Mouse (Mus musculus) megakaryocyte, embryonic 14.5 days (primary cell): ENCODE measurements at regions not wholly inside any gene's neighbourhood (a gene's known extent, or its start where the extent isn't known, plus 50 kb on each side); places are given as distances from the start of the nearest gene placed in this dataset.

Source experiments
- H3K27me3 ChIP-seq: replicated peaks from 2 replicates; pipeline ENCODE3; 2012; ENCODE audit warnings: inconsistent platforms
- H3K36me3 ChIP-seq: replicated peaks from 2 replicates; pipeline ENCODE3; 2012; ENCODE audit warnings: low read length, inconsistent platforms, mixed read lengths
- H3K4me1 ChIP-seq: 2 replicates; pipeline ENCODE4 v1.6.1; 2012; ENCODE audit warnings: inconsistent platforms
- H3K4me3 ChIP-seq: replicated peaks from 2 replicates; pipeline ENCODE3; 2012; ENCODE audit warnings: moderate library complexity, mild to moderate bottlenecking, inconsistent platforms
- H3K9me3 ChIP-seq: 2 replicates; pipeline ENCODE4 v1.6.1; 2012; ENCODE audit warnings: inconsistent platforms
- FLI1 ChIP-seq: IDR thresholded peaks from 2 replicates; pipeline ENCODE4 v1.6.1; 2012; ENCODE audit warnings: low read length, inconsistent platforms, mixed read lengths
- GATA1 ChIP-seq: IDR thresholded peaks from 3 replicates; pipeline ENCODE4 v1.6.1; 2012; ENCODE audit warnings: mixed read lengths, low read length, inconsistent platforms, borderline replicate concordance

DNA sequence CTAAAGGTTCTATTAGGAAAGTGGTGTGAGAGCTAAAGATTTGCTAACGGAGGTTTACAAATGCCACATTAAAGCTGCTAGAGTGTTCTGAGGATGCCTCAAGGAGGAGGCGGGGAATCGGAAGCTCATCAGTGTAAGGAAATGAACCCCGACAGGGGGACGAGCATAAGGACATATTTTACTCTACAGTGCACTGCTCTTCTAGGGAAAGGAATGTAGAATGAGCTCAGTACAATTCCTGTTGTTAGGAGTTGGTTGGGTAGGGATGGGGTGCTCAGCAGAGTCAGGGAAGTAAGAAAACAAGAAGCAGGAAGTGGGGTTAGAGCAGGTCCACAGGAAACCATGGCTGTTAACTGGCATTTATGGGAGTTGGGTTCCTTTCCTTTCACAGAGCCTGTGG, 54.6 kb downstream of the Mex3b start:
- Histone ChIP-seq H3K4me1 (0 out of 2 replicates have a peak, but pooled peaks cover 5% of the 10 kb centered on the region), H3K9me3 (peaks cover 8% of the 10 kb centered on the region), H3K4me3 (no peak overlapping the region), H3K27me3 (no peaks in the 10 kb centered on the region), H3K36me3 (no peaks in the 10 kb centered on the region)
- no peak for TF ChIP-seq FLI1
- TF ChIP-seq GATA1 = no peak

DNA sequence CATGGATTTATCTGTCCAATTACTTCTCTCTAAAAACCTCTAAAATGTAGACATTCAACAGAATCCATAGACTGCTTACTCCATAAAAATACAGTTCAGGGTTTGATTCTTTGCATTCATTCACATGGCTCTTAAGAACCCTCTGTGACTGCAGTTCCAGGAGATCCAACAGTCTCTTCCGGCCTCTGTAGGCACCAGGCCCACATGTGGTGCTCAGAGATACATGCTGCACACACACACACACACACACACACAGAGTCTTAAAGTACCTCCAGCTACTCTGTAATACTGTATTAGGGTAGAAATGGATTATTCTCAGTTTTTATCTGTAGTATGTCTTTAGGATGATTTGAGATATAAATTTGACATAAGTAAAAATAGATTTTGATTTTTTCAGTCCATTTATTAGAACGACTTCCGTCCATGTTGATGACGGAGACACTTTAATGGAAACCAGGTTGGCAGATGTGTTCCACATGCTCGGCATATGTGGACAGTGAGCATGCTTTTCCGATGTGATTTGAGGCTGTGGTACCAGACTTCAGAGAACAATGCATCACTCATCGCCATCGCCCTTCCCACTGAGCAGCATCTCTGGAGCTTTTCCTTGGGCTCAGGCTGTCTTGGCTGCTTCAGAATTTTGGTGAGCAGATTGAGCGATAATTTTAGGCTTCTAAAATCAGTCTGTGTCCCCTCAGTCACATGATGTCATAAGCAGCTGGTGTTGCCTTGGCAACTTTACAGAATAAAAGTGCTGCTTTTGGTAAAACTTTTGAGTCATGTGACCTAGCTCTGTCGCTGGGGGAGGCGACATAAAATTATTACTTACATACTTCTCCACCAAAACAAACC, 56.3 kb downstream of the Mex3b start:
- no peaks in the 10 kb centered on the region for H3K36me3 ChIP-seq
- H3K4me1 ChIP-seq = 0 out of 2 replicates have a peak, but pooled peaks cover 5% of the 10 kb centered on the region
- H3K27me3 ChIP-seq = no peaks in the 10 kb centered on the region
- no peak overlapping the region for H3K4me3 ChIP-seq
- TF ChIP-seq FLI1 (no peak), GATA1 (no peak)
- H3K9me3 ChIP-seq = peaks cover 7% of the 10 kb centered on the region

DNA sequence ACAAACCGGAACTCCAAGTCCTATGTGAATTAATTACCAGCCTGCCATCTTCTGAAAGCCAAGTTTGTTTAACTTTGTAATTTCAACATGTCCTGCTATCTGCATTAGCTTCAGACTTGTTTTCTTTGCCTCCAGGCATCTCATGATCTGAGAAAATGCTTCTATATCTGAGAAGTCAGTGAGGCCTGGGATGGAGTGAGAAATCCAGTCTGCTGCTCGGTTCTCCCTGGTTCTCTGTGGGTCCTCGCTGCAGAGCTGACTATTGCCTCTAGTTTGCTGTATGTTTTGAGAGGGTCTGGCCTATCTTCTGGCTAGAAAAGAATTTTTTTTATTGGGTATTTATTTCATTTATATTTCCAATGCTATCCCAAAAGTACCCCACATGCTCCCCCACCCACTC, 57.0 kb downstream of the Mex3b start:
- H3K27me3 ChIP-seq = no peaks in the 10 kb centered on the region
- H3K36me3 ChIP-seq = no peaks in the 10 kb centered on the region
- peaks cover 4% of the 10 kb centered on the region for H3K9me3 ChIP-seq
- H3K4me3 ChIP-seq = no peak overlapping the region
- H3K4me1 ChIP-seq = 0 out of 2 replicates have a peak, but pooled peaks cover 5% of the 10 kb centered on the region
- no peak for TF ChIP-seq FLI1
- TF ChIP-seq GATA1 = no peak

DNA sequence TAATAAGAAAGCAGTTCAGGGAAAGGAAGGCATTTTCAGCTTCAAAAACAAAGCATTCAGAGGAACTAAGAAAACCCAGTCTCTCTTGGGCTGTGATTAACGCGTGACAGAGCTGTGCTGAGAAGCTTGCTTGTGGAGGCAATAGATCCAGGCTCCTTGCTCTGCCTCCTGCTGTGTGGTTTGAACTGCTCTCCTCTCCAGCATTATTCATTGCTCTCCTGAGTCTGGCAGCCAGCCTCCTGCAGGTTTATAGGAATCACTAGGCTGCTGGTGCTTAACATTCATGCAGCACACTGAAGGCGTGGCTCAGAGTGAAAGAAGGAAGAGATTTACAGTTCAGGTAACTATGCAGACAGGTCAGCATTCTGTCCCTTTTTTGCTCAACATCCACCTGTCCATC, 71.2 kb downstream of the Mex3b start:
- Histone ChIP-seq H3K36me3 (no peaks in the 10 kb centered on the region), H3K4me1 (no peaks in the 10 kb centered on the region), H3K4me3 (no peak overlapping the region), H3K9me3 (peaks cover 28% of the 10 kb centered on the region), H3K27me3 (peaks cover 4% of the 10 kb centered on the region)
- TF ChIP-seq GATA1 = no peak
- TF ChIP-seq FLI1 = no peak

DNA sequence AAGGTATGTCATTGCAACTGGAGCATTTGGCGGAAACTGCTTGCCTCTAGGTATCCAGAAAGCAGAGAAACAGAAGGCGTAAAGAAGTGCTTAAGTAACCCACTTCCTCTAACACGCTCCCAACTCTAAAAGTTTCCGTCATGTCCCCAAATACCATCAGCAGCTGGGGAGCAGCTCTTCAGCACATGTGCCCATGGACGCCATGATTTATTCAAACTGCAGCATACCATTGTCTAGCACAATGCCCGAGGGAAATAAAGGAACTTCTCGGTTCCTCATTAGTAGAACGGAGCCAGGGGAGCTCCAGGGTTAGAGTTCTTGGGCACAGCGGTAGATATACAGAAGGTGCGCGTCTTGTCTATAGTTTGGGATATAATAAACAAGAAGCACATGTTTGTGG, 72.4 kb downstream of the Mex3b start:
- TF ChIP-seq FLI1 (no peak), GATA1 (no peak)
- Histone ChIP-seq H3K36me3 (no peaks in the 10 kb centered on the region), H3K9me3 (peaks cover 28% of the 10 kb centered on the region), H3K27me3 (peaks cover 4% of the 10 kb centered on the region), H3K4me3 (no peak overlapping the region), H3K4me1 (no peaks in the 10 kb centered on the region)

DNA sequence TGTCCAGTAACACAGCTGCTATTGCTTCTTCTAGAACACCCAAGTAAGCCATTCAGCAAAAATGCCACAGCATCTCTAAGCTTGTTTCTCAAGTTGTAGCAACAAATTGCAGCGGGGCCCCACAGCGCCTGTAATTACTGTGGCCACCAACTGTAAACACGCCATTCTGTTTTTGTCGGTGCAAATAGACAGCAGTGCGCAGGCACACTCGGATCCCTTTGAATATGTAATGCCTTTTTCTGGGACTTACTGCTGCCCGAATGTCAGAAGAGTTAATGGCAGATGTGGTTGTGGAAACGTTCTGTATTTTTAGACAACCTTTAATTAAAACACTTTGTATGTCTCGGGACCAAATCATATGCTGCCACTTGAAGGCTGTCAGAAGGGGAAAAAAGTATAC, 76.2 kb downstream of the Mex3b start:
- H3K9me3 ChIP-seq = peaks cover 22% of the 10 kb centered on the region
- H3K4me3 ChIP-seq = no peak overlapping the region
- H3K36me3 ChIP-seq = no peaks in the 10 kb centered on the region
- peaks cover 4% of the 10 kb centered on the region for H3K27me3 ChIP-seq
- H3K4me1 ChIP-seq = no peaks in the 10 kb centered on the region
- no peak for TF ChIP-seq GATA1

DNA sequence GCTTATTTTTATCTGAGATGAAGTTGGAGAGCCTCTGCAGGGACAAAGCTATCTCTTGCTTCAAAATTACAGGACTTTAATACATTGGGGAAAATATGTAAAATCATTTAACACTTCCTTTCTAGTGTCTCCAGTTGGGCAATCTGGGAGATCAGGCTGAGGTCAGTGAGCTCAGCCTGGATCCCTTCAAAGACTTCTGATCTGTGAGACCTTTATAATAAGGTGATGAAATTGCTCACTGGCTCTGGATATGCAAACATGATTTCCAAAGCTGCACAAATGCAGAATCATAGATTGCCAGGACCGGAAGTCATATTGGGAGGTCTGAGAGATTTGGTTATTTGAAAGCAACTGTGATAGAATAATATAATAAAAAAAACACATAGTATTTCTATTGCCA, 76.7 kb downstream of the Mex3b start:
- Histone ChIP-seq H3K36me3 (no peaks in the 10 kb centered on the region), H3K27me3 (peaks cover 2% of the 10 kb centered on the region), H3K9me3 (peaks cover 18% of the 10 kb centered on the region), H3K4me3 (no peak overlapping the region), H3K4me1 (no peaks in the 10 kb centered on the region)
- TF ChIP-seq GATA1 (no peak), FLI1 (no peak)

DNA sequence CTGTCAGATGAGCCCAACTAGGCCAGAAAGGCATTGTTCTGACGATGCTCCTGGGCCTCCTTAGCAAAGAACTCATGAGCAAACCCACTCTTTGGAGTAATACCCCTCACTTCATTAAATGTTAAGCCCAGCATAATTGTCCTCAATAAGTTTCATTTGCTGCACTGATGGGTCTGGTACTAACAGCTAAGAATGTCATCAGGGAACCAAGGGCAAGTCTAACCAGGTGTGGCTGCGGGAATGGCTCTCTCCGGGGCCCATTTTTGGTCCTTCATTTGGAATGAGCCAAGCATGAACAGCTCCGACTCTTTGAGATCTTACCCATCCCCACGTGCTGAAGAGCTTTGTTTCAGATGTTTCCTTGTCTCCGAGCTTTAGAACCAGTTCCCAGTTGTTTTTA, 82.2 kb downstream of the Mex3b start:
- Histone ChIP-seq H3K27me3 (no peaks in the 10 kb centered on the region), H3K36me3 (no peaks in the 10 kb centered on the region)
- TF ChIP-seq FLI1 = no peak
- no peak for TF ChIP-seq GATA1

DNA sequence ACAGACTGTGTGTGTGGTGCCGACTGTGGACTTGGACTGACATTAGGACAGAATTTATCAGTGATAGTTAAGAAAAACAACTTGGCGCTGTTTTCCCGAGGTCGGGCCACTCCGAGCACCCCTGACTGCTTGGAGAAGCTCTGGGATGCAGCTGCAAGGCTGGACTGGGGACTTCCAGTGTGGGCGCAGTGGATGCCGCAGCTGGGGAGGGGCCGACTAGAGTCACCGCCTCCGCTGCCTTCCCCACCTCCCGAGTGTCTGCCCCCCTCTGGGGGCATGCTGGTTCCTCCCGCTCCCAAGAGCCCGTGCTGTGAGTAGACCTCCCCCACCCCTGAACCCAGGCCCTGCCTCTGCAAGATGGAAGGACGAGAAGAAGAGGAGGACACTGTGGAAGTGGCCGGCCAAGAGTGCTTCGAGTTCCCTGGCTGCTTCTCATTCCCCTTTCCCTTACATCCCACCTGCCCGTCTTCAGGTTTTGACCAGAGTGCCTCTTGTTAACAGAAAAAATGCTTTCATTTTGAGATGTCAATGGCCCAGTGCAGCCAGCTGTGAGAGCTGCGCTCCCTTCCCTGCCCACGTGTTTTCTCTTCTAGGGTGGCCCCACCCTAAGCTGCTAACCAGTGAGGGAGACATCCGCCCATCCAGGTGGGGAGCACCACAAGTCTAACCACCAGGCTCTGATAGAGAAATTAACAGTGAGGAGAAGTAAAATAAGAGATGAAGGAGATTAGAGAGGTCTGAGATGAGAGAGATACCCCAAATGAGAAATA, 90.3 kb downstream of the Mex3b start:
- peaks cover 1% of the 10 kb centered on the region for H3K27me3 ChIP-seq
- no peak overlapping the region for H3K4me3 ChIP-seq
- H3K9me3 ChIP-seq = peaks cover 31% of the 10 kb centered on the region
- H3K36me3 ChIP-seq = no peaks in the 10 kb centered on the region
- TF ChIP-seq GATA1 (no peak), FLI1 (no peak)
- H3K4me1 ChIP-seq = no peaks in the 10 kb centered on the region

More for the DNA sequence above, 82.2 kb downstream of the Mex3b start:
- H3K4me3 ChIP-seq = no peak overlapping the region
- no peaks in the 10 kb centered on the region for H3K9me3 ChIP-seq
- no peaks in the 10 kb centered on the region for H3K4me1 ChIP-seq

DNA sequence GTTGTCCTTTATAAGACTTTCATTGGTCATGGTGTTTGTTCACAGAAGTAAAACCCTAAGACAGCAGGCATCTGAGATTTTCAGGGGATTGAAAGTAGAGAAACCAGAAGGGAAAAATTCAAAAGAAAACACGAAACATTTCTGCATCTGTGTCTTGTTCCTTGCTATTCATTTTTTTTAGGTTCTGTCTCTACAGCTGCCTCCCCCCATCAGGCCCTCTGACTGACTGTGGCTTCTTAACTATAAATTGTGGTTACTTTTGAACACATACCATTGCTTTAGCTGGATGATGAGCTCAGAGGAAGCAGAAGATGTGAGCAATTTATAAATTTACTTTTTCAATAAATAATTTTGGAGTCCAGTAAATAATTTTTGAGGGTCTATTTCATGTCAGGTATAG, 103.5 kb downstream of the Mex3b start:
- Histone ChIP-seq H3K9me3 (peaks cover 13% of the 10 kb centered on the region), H3K36me3 (no peaks in the 10 kb centered on the region), H3K4me1 (peaks cover 12% of the 10 kb centered on the region), H3K27me3 (no peaks in the 10 kb centered on the region), H3K4me3 (no peak overlapping the region)
- TF ChIP-seq FLI1 (no peak), GATA1 (no peak)
